Mouse (Mus musculus) heart, postnatal 0 days (tissue): Measurements from ENCODE around the gene Ssmem1. TPM values are rescaled to one million over a fixed set of nuclear protein-coding genes. Genes with fewer than 3 reads are reported as not detected.

Experiments used
- ATAC-seq: fragments of 200-750 bp; cut with Nextera tagmentation; 2 replicates; pipeline ENCODE4 v1.8.0; 2017; ENCODE audit warnings: low read depth, moderate number of reproducible peaks, moderate library complexity; ENCODE audit not compliant: insufficient read depth
- DNase-seq: peaks from one replicate; pipeline ENCODE4 v3.0.0-alpha.2; 2016; ENCODE audit warnings: low spot score
- H3K27ac ChIP-seq: fragments of 300-500 bp; sonication (generic); 2 replicates; pipeline ENCODE4 v1.5.1; 2014; ENCODE audit warnings: low read depth, mild to moderate bottlenecking
- H3K27me3 ChIP-seq: fragments of 300-500 bp; sonication (generic); 2 replicates; pipeline ENCODE4 v1.6.1; 2014; ENCODE audit warnings: low read length, mixed read lengths; ENCODE audit not compliant: control insufficient read depth, insufficient read depth
- H3K36me3 ChIP-seq: fragments of 300-500 bp; sonication (generic); replicated peaks from 2 replicates; pipeline ENCODE4 v1.6.1; 2014; ENCODE audit warnings: low read length, mixed read lengths; ENCODE audit not compliant: control insufficient read depth, insufficient read depth
- H3K4me1 ChIP-seq: fragments of 300-500 bp; sonication (generic); 2 replicates; pipeline ENCODE4 v1.6.1; 2014; ENCODE audit warnings: antibody characterized with exemption; ENCODE audit not compliant: control insufficient read depth, insufficient read depth
- H3K4me2 ChIP-seq: fragments of 300-500 bp; sonication (generic); 2 replicates; pipeline ENCODE4 v1.6.1; 2014; ENCODE audit warnings: low read depth, mild to moderate bottlenecking, low read length, moderate library complexity
- H3K4me3 ChIP-seq: fragments of 300-500 bp; sonication (generic); 2 replicates; pipeline ENCODE4 v1.5.1; 2014; ENCODE audit warnings: low read depth, low read length
- H3K9ac ChIP-seq: fragments of 300-500 bp; sonication (generic); replicated peaks from 2 replicates; pipeline ENCODE4 v1.6.1; 2014; ENCODE audit warnings: low read depth, low read length, mixed read lengths
- H3K9me3 ChIP-seq: fragments of 300-500 bp; sonication (generic); replicated peaks from 2 replicates; pipeline ENCODE4 v1.6.1; 2016; ENCODE audit warnings: low read length; ENCODE audit not compliant: control insufficient read depth
- CTCF ChIP-seq: IDR thresholded peaks from 2 replicates; pipeline ENCODE4 v1.5.1; 2016; ENCODE audit warnings: antibody characterized with exemption, control low read depth, low read depth
- EP300 ChIP-seq: IDR thresholded peaks from 2 replicates; pipeline ENCODE4 v1.6.1; 2016; ENCODE audit warnings: antibody characterized with exemption, low read depth
- WGBS: fragments of 180-500 bp; shearing (Covaris S2); extraction: QIAGEN DNeasy Blood & Tissue Kit; methylation state at CpG from one replicate; pipeline ENCODE4 v1.1.7; 2014; 5-methylcytosine and 5-hydroxymethylcytosine counted together
- polyA plus RNA-seq: library from polyadenylated mRNA; unstranded; fragments of >200 nt; fragmentation: Nextera tagmentation; extraction: Ambion mirVana; gene quantifications from 2 replicates; pipeline ENCODE4 v1.2.1, GENCODE M21; 2015
- total RNA-seq: library from RNA; depleted of rRNA; stranded (reverse); fragments of >200 nt; gene quantifications from 2 replicates; pipeline ENCODE4 v1.2.3, GENCODE M21; 2014; ENCODE audit warnings: low replicate concordance

Gene Ssmem1
- total and polyA plus RNA-seq, 2 experiments from 2014 or later: 0.08 TPM; not detected in 1

GRCm38 (mm10) chr6:30546571-30547273 lies 37.1 kb downstream of the Ssmem1 start:
- Histone ChIP-seq H3K36me3 (no peaks in the 10 kb centered on the region), H3K9me3 (0 out of 2 replicates have a peak, but pooled peaks cover 3% of the 10 kb centered on the region), H3K27me3 (no peaks in the 10 kb centered on the region), H3K4me1 (peaks cover 32% of the 10 kb centered on the region), H3K9ac (peak overlapping the region; percentile 1; the same call in 1 of the 2 replicates), H3K4me2 (peak overlapping the region; percentile 56), H3K27ac (peak overlapping the region; percentile 92), H3K4me3 (peak overlapping the region; percentile 29)
- 24% methylated on average over 17 of the region's 17 CpGs for WGBS
- peak; percentile 65 for DNase-seq
- ATAC-seq: peak; percentile 35
- TF ChIP-seq EP300 (peak; percentile 41; the same call in 1 of the 2 replicates), CTCF (no peak)

GRCm38 (mm10) chr6:30547274-30547645 lies 37.6 kb downstream of the Ssmem1 start:
- DNase-seq: peak; percentile 60
- peak overlapping the region; percentile 29 for H3K4me3 ChIP-seq
- 0 out of 2 replicates have a peak, but pooled peaks cover 3% of the 10 kb centered on the region for H3K9me3 ChIP-seq
- no peak for ATAC-seq
- H3K27ac ChIP-seq: peak overlapping the region; percentile 92
- no peaks in the 10 kb centered on the region for H3K36me3 ChIP-seq
- WGBS: under 1% methylated on average over 16 of the region's 17 CpGs
- H3K27me3 ChIP-seq: no peaks in the 10 kb centered on the region
- peak overlapping the region; percentile 1; the same call in 1 of the 2 replicates for H3K9ac ChIP-seq
- peak overlapping the region; percentile 56 for H3K4me2 ChIP-seq
- peaks cover 31% of the 10 kb centered on the region for H3K4me1 ChIP-seq
- TF ChIP-seq EP300 (no peak), CTCF (no peak)

- DNase-seq (no peak), ATAC-seq (no peak)
- H3K27ac ChIP-seq: peak overlapping the region; percentile 92
- no peaks in the 10 kb centered on the region for H3K36me3 ChIP-seq
- WGBS: 33% methylated on average over 9 of the region's 9 CpGs
- TF ChIP-seq EP300 (no peak), CTCF (no peak)
- peaks cover 29% of the 10 kb centered on the region for H3K4me1 ChIP-seq
- H3K27me3 ChIP-seq: no peaks in the 10 kb centered on the region
- no peak overlapping the region; the same call in 1 of the 2 replicates for H3K9ac ChIP-seq
- H3K9me3 ChIP-seq: 0 out of 2 replicates have a peak, but pooled peaks cover 3% of the 10 kb centered on the region
- peak overlapping the region; percentile 56 for H3K4me2 ChIP-seq
- peak overlapping the region; percentile 29; the same call in 1 of the 2 replicates for H3K4me3 ChIP-seq
Measured at GRCm38 (mm10) chr6:30547656-30548306, 38.1 kb downstream of the Ssmem1 start.

GRCm38 (mm10) chr6:30549231-30549761 lies 39.6 kb downstream of the Ssmem1 start:
- Histone ChIP-seq H3K9me3 (0 out of 2 replicates have a peak, but pooled peaks cover 3% of the 10 kb centered on the region), H3K4me3 (no peak overlapping the region), H3K4me2 (no peak overlapping the region), H3K36me3 (no peaks in the 10 kb centered on the region), H3K4me1 (peaks cover 29% of the 10 kb centered on the region), H3K9ac (no peak overlapping the region), H3K27me3 (no peaks in the 10 kb centered on the region), H3K27ac (no peak overlapping the region)
- DNase-seq: no peak
- TF ChIP-seq EP300 (no peak), CTCF (no peak)
- ATAC-seq: no peak
- WGBS: 46% methylated on average over 15 of the region's 15 CpGs

- TF ChIP-seq CTCF (no peak), EP300 (no peak)
- Histone ChIP-seq H3K9me3 (0 out of 2 replicates have a peak, but pooled peaks cover 3% of the 10 kb centered on the region), H3K4me2 (no peak overlapping the region), H3K36me3 (no peaks in the 10 kb centered on the region), H3K27me3 (no peaks in the 10 kb centered on the region), H3K27ac (no peak overlapping the region), H3K9ac (no peak overlapping the region), H3K4me1 (peaks cover 20% of the 10 kb centered on the region), H3K4me3 (no peak overlapping the region)
- ATAC-seq: no peak
- DNase-seq: no peak
- WGBS: 85% methylated on average over 7 of the region's 7 CpGs
Measured at GRCm38 (mm10) chr6:30550496-30551192, 41.0 kb downstream of the Ssmem1 start.
